Mouse (Mus musculus) midbrain, embryonic 11.5 days (tissue): ENCODE data around the gene Agbl4. TPM values are rescaled to one million over a fixed set of nuclear protein-coding genes. Genes with fewer than 3 reads are reported as not detected.

Source experiments
- ATAC-seq: fragments of 200-750 bp; cut with Nextera tagmentation; 2 replicates; pipeline ENCODE4 v1.8.0; 2017; ENCODE audit warnings: moderate TSS enrichment, moderate library complexity; ENCODE audit not compliant: low FRiP score
- DNase-seq: peaks from one replicate; pipeline ENCODE4 v3.0.0; 2015; ENCODE audit warnings: low spot score; ENCODE audit errors: missing footprints
- H3K27ac ChIP-seq: fragments of 300-500 bp; sonication (generic); 2 replicates; pipeline ENCODE4 v1.5.1; 2014; ENCODE audit warnings: low read depth, low read length
- H3K27me3 ChIP-seq: fragments of 300-500 bp; sonication (generic); 2 replicates; pipeline ENCODE4 v1.6.1; 2014; ENCODE audit warnings: mild to moderate bottlenecking, low read length, moderate library complexity, mixed read lengths; ENCODE audit not compliant: control insufficient read depth, insufficient read depth
- H3K36me3 ChIP-seq: fragments of 300-500 bp; sonication (generic); 2 replicates; pipeline ENCODE4 v1.6.1; 2014; ENCODE audit warnings: mild to moderate bottlenecking, low read length, moderate library complexity, mixed read lengths; ENCODE audit not compliant: control insufficient read depth, insufficient read depth
- H3K4me1 ChIP-seq: fragments of 300-500 bp; sonication (generic); 2 replicates; pipeline ENCODE4 v1.6.1; 2014; ENCODE audit warnings: low read length; ENCODE audit not compliant: control insufficient read depth, insufficient read depth
- H3K4me2 ChIP-seq: fragments of 300-500 bp; sonication (generic); 2 replicates; pipeline ENCODE4 v1.6.1; 2014; ENCODE audit warnings: mild to moderate bottlenecking, moderate library complexity
- H3K4me3 ChIP-seq: fragments of 300-500 bp; sonication (generic); 2 replicates; pipeline ENCODE4 v1.5.1; 2014; ENCODE audit warnings: low read depth, low read length
- H3K9ac ChIP-seq: fragments of 300-500 bp; sonication (generic); 2 replicates; pipeline ENCODE4 v1.6.1; 2014; ENCODE audit warnings: low read length
- H3K9me3 ChIP-seq: fragments of 300-500 bp; sonication (generic); 2 replicates; pipeline ENCODE4 v1.6.1; 2016; ENCODE audit warnings: low read length; ENCODE audit not compliant: control insufficient read depth
- WGBS: fragments of 180-500 bp; shearing (Covaris S2); extraction: QIAGEN DNeasy Blood & Tissue Kit; methylation state at CpG from one replicate; pipeline ENCODE4 v1.1.7; 2014; 5-methylcytosine and 5-hydroxymethylcytosine counted together
- polyA plus RNA-seq: library from polyadenylated mRNA; unstranded; fragments of >200 nt; fragmentation: Nextera tagmentation; extraction: Ambion mirVana; gene quantifications from 2 replicates; pipeline ENCODE4 v1.2.1, GENCODE M21; 2014

The Agbl4 gene
- polyA plus RNA-seq, 1 experiment from 2014 or later: 0.87 TPM

DNA sequence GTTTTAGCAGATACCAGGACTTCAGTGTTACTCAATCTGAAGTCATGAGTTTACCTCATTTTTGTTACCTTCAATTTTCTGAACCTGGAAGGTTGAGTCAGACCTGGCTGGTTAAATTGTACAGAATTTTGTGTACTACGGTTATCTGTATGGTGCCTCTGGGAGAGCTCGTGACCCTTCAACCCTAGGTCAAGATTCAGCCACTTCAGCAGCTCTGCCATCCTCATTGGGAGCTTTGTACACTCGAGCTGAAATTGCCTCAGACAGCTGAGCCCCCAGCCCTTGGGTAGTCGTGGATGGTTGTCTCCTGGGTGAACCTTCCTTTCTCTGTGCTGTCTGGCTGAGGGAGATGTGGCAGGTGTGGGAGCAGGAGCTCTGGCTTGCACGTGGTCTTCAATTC lies 1034.6 kb downstream of the Agbl4 start:
- H3K27ac ChIP-seq: no peak overlapping the region
- H3K4me1 ChIP-seq: no peaks in the 10 kb centered on the region
- no peak overlapping the region for H3K4me3 ChIP-seq
- no peaks in the 10 kb centered on the region for H3K9me3 ChIP-seq
- no peaks in the 10 kb centered on the region for H3K27me3 ChIP-seq
- no peak overlapping the region for H3K9ac ChIP-seq
- DNase-seq (peak; percentile 23), ATAC-seq (no peak)
- 81% methylated on average over 5 of the region's 5 CpGs for WGBS
- H3K4me2 ChIP-seq: no peak overlapping the region
- H3K36me3 ChIP-seq: peaks cover 3% of the 10 kb centered on the region; the same call in 1 of the 2 replicates

DNA sequence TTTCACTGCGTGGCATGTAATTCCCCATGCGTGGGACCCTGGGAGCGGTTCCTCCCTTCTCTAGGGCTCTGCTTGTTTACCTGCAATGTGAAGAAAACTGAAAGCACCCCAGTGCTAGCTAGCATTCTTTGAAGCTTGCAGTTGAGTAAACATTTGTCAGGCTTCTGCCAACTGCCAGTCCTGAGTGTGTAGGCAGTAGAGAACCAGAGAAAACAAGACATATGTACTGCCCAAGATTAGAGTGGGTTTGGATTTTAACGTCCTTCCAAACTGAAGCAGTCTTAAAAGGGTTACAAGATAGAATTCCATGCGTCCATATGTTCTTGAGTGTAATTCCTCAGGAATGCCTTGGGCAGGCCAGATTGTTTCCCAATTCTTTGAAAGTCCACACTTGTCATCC lies 1035.0 kb downstream of the Agbl4 start:
- Histone ChIP-seq H3K27me3 (no peaks in the 10 kb centered on the region), H3K36me3 (peaks cover 3% of the 10 kb centered on the region; the same call in 1 of the 2 replicates), H3K4me2 (no peak overlapping the region), H3K4me3 (no peak overlapping the region), H3K27ac (no peak overlapping the region), H3K9me3 (no peaks in the 10 kb centered on the region), H3K4me1 (no peaks in the 10 kb centered on the region), H3K9ac (no peak overlapping the region)
- ATAC-seq: no peak
- no peak for DNase-seq
- WGBS: 91% methylated on average over 5 of the region's 5 CpGs

DNA sequence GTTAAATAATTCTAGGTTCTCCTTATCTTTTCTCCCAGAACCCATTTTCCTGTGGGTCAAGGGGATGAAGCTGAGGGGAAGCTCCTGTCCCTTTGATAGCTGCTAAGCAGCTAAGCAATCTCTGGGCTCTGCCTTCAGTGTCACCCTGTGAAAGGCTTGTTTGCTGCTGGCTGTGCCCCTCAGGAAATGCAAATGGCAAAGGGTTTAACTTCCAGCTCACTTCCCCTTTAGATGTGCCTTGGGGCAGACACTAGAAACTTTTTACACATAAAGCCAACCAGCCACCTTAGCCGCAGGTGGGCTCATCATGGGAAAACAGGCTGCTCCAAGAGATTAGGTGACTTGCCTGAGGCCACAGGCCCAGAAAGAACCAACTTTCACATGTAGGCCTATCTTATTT lies 1044.2 kb downstream of the Agbl4 start:
- Histone ChIP-seq H3K27me3 (peaks cover 2% of the 10 kb centered on the region; the same call in 1 of the 2 replicates), H3K9ac (no peak overlapping the region), H3K27ac (no peak overlapping the region), H3K4me3 (no peak overlapping the region), H3K4me2 (no peak overlapping the region), H3K36me3 (no peaks in the 10 kb centered on the region; the same call in 1 of the 2 replicates), H3K4me1 (peaks cover 7% of the 10 kb centered on the region), H3K9me3 (no peaks in the 10 kb centered on the region)
- no peak for ATAC-seq
- peak; percentile 81 for DNase-seq
- WGBS: 83% methylated on average over 1 of the region's 1 CpGs

DNA sequence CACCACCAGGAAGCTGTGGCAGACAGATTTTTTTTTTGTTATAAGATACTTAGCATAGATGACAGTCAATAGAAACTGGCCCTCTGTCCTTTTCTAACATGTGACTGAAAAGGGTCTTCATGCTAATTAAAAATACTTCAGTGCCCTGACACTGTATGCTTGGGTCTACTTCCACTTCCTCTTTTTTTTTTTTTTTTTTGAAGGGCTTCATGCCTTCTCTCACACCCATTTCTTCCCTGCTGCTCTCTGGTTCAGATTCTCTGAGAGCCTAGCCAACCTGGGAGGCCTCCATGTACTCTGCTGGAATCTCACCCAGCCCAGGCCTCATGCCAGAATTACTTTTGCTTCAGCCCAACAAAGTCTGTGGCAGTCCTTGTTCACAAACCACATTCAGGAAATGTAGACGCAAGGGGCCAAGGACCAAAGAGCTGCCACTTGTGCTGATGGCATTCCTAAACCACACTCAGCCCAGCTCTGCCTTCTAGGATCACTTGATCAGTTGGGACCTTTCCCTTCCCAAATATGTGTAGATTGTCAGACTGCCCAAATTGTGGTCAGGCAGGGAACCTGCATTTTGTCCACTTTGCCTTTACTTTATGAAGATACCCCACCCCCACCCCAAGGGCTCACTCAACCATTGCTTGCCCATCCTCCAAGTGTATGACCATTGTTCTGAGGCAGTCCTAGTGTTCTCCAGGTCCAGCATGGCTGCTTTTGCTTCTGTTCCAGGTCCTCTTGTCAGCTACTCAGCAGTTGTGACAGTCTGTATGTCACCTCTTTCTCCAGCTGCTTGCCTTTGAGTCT lies 1045.2 kb downstream of the Agbl4 start:
- Histone ChIP-seq H3K4me1 (peaks cover 7% of the 10 kb centered on the region), H3K9ac (no peak overlapping the region), H3K9me3 (no peaks in the 10 kb centered on the region), H3K4me3 (no peak overlapping the region), H3K27me3 (peaks cover 9% of the 10 kb centered on the region), H3K27ac (no peak overlapping the region), H3K36me3 (no peaks in the 10 kb centered on the region), H3K4me2 (no peak overlapping the region)
- DNase-seq: peak; percentile 69
- no peak for ATAC-seq
- 75% methylated on average over 1 of the region's 1 CpGs for WGBS

DNA sequence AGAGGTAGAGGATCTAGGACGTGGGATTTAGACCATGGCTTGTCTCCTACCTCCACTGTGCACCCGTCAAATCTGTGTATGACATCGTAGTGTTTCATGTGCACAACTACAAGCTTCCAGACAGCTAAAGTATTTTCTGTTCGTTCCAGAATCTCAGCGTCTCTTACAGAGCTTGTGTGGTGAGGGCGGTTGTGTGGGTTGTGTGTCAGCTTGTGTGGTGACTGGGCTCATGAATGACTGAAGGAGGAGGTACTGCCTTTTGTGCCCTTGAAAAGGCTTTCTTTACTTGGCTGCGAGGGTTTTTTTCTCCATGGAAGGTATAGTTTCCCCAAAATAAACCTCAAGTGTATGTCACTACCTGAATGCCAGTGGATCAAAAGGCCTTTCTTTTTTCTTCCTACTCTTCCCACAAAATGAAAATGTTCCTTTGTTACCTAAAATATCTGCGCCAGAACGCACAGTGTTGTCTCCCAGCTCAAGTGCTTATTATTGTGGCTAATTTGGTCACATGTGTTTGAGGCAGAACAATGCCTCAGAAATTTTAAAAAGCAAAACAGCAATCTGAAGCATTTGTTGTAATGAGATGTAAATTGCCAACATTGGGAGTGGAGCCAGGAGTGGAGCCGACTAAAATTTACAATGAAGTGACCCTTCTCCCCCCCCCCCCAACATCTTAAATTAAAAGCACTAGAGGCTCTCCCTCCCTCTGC lies 1046.6 kb downstream of the Agbl4 start:
- H3K4me1 ChIP-seq: peaks cover 7% of the 10 kb centered on the region
- no peak overlapping the region for H3K4me2 ChIP-seq
- DNase-seq: peak; percentile 85

DNA sequence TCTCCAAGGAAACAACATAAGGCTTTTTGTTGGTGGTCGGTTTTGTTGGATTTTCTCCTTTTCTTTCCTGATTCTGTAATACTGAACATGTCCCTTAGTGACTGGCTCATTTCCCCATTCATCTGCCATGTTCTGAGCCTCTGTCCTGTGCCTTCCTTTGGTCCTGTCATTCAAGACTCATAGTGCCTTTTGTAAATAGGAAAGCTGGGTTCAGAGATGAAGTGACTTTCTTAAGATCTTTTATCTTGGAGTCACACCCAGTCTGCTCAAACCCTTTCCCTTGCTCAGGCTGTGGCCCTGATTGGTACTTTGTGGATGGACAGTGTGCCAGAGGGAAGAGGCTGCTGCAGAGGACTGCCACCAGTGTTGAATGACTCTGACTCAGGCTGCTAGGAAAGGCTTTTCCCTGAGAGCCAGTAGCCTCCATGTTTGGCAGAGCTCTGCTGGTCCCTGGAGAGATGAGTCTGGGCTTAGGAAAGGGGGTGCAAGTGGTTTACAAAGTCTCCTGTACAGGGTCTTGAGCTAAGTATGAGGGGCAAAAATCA lies 1047.2 kb downstream of the Agbl4 start:
- no peak overlapping the region for H3K4me3 ChIP-seq
- DNase-seq: peak; percentile 73
- H3K9me3 ChIP-seq: no peaks in the 10 kb centered on the region
- no peak overlapping the region for H3K4me2 ChIP-seq
- peak; percentile 79 for ATAC-seq
- H3K4me1 ChIP-seq: peaks cover 7% of the 10 kb centered on the region
- no peaks in the 10 kb centered on the region for H3K36me3 ChIP-seq
- H3K27ac ChIP-seq: no peak overlapping the region
- peaks cover 9% of the 10 kb centered on the region for H3K27me3 ChIP-seq
- no peak overlapping the region for H3K9ac ChIP-seq
- WGBS: 19% methylated on average over 1 of the region's 1 CpGs

More for the DNA sequence above, 1046.6 kb downstream of the Agbl4 start:
- Histone ChIP-seq H3K27ac (no peak overlapping the region), H3K36me3 (no peaks in the 10 kb centered on the region), H3K27me3 (peaks cover 9% of the 10 kb centered on the region), H3K9ac (no peak overlapping the region), H3K9me3 (no peaks in the 10 kb centered on the region), H3K4me3 (no peak overlapping the region)
- peak; percentile 48; the same call in 1 of the 2 replicates for ATAC-seq
- 58% methylated on average over 10 of the region's 10 CpGs for WGBS

DNA sequence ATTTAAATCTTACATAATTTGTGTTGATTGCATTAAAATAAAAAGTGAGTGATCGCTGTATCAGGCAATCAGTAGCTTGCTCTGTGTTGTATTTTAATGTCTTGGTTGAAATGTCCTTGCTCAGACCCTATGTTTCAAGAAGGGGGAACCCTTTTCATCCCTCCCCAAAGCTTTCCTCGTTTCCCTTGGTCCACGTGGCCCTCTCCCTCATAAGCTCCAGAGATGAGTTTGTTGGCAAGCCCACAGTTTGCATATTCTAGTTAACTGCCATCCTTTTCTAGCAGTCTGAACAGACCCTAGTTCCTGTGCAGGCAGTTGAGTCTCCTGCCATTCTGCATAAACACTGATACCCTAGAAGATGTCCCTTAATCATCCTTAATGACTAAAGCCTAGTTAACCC lies 1050.5 kb downstream of the Agbl4 start:
- 94% methylated on average over 3 of the region's 3 CpGs for WGBS
- no peak for ATAC-seq
- H3K36me3 ChIP-seq: no peaks in the 10 kb centered on the region

DNA sequence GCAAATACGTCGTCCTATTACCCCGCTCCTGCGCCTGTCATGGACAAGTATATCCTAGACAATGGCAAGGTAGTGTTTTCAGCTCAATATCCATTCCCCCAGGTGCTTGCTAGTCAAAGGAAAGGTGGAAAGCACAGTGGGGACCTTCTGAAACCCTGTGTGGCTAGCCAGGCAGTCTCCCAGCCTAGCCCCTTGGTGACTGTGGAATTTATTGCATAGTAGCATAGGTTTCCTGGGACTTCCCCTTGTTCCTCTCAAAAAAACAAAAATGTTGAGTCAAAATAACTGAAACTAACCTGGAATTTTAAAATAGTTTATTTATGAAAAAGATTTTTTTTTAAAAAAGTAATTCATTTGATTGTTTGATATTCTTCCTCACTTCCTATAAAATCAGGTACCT lies 1051.1 kb downstream of the Agbl4 start:
- Histone ChIP-seq H3K36me3 (no peaks in the 10 kb centered on the region), H3K27ac (no peak overlapping the region), H3K4me2 (no peak overlapping the region), H3K4me1 (peaks cover 7% of the 10 kb centered on the region), H3K27me3 (peaks cover 9% of the 10 kb centered on the region), H3K9me3 (no peaks in the 10 kb centered on the region), H3K4me3 (no peak overlapping the region), H3K9ac (no peak overlapping the region)
- DNase-seq (peak; percentile 39), ATAC-seq (no peak)
- WGBS: 92% methylated on average over 4 of the region's 4 CpGs

More for the DNA sequence above, 1050.5 kb downstream of the Agbl4 start:
- Histone ChIP-seq H3K27ac (no peak overlapping the region), H3K4me2 (no peak overlapping the region), H3K9me3 (no peaks in the 10 kb centered on the region), H3K27me3 (peaks cover 9% of the 10 kb centered on the region), H3K4me1 (peaks cover 7% of the 10 kb centered on the region), H3K4me3 (no peak overlapping the region), H3K9ac (no peak overlapping the region)
- DNase-seq: no peak
